ENCODE assay signal across 13 mouse cellular contexts in the genomic region with DNA sequence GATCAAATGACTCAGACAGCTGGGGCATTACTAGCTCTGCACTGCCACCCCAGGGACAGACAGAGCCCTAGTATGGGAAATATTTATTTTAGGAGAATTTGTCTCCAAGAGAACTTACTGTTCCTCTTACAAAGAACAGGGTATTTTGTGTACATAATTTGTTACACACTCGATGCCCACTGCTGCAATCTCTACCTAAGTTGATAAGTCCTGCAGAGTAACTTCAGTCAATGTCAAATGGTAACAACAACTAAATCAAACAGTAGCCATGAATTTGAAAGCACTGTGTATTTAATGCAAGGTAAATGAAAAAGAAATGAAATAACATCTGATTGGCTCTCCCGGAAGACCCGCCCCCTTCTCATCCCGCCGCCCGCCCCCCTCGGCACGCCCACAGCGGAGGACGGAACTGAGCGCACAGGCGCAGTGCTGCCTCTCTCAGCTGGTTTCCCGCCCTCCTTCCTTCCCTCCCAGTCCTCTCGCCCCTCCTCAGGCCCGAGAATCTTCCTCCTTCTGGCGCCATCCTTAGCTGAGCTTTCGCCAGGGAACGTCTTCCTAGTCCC. TPM values are rescaled to one million over a fixed set of nuclear protein-coding genes. Genes with fewer than 3 reads are reported as not detected.
DNase-seq lines count a peak whose midpoint lies in the region; ATAC-seq and TF ChIP-seq lines count a peak whose summit lies in the region.
"Not testable (repeated sequence)": the region's sequence is repeated elsewhere in the genome, so short reads cannot be mapped to it uniquely, and the experiment has no call there.
"Had no signal": no experiment of that assay in that cellular context is flagged by ENCODE, and none has a peak within 500 bp of the region (broad histone marks: within the 10 kb centered on the region; RNA-seq: fewer than 3 reads in every experiment).

No protein-coding gene starts in this region.

- not testable (repeated sequence) for TF ChIP-seq CTCF in hindbrain, postnatal 0 days (IDR thresholded peaks at IDR 0.05; ENCODE audit: low read depth); midbrain, postnatal 0 days (IDR thresholded peaks at IDR 0.05)

- not testable (repeated sequence) for H3K4me2 ChIP-seq in forebrain, embryonic 11.5 days (ENCODE audit: low read depth, low read length, severe bottlenecking); heart, embryonic 14.5 days (ENCODE audit: low read length); hindbrain, postnatal 0 days (ENCODE audit: low read depth, low read length); limb, embryonic 13.5 days (replicated peaks); lung, embryonic 16.5 days (ENCODE audit: low read depth, low read length); midbrain, postnatal 0 days (ENCODE audit: low read depth, low read length, poor library complexity, severe bottlenecking); stomach, embryonic 16.5 days (ENCODE audit: low read depth, low read length)

- H3K4me3 ChIP-seq in forebrain, embryonic 11.5 days (ENCODE audit: low read depth, low read length); heart, embryonic 14.5 days (ENCODE audit: control insufficient read depth in 1 of 2, insufficient read depth in 1 of 2, low read depth in 1 of 2, low read length in 2 of 2); hindbrain, postnatal 0 days (ENCODE audit: low read length); limb, embryonic 13.5 days; lung, embryonic 16.5 days (ENCODE audit: low read length); midbrain, postnatal 0 days (ENCODE audit: low read depth, low read length); stomach, embryonic 16.5 days (replicated peaks; ENCODE audit: low read length): not testable (repeated sequence)

- WGBS in forebrain, embryonic 11.5 days, result 84% methylated on average over 7 of the region's 18 CpGs
- WGBS in heart, embryonic 14.5 days, result 67% methylated on average over 9 of the region's 18 CpGs
- 83% methylated on average over 7 of the region's 18 CpGs for WGBS in hindbrain, postnatal 0 days
- 78% methylated on average over 11 of the region's 18 CpGs for WGBS in limb, embryonic 13.5 days
- WGBS in lung, embryonic 16.5 days, result 100% methylated on average over 1 of the region's 18 CpGs
- 92% methylated on average over 6 of the region's 18 CpGs for WGBS in midbrain, postnatal 0 days
- WGBS in stomach, embryonic 16.5 days, result 84% methylated on average over 10 of the region's 18 CpGs

- not testable (repeated sequence) for H3K9me3 ChIP-seq in forebrain, embryonic 11.5 days (ENCODE audit: control insufficient read depth, low read length); hindbrain, postnatal 0 days (ENCODE audit: low read length); lung, embryonic 16.5 days (ENCODE audit: control insufficient read depth, low read length); stomach, embryonic 16.5 days (replicated peaks; ENCODE audit: control insufficient read depth, low read length)
- H3K9me3 ChIP-seq in heart, embryonic 14.5 days (ENCODE audit: control insufficient read depth, low read length), result peaks cover 12% of the 10 kb centered on the region
- peaks cover 12% of the 10 kb centered on the region for H3K9me3 ChIP-seq in limb, embryonic 13.5 days
- H3K9me3 ChIP-seq in midbrain, postnatal 0 days (ENCODE audit: low read length), result peaks cover 13% of the 10 kb centered on the region; the same call in 1 of the 2 replicates

- H3K27me3 ChIP-seq in forebrain, embryonic 11.5 days (ENCODE audit: control insufficient read depth, insufficient read depth, low read length); heart, embryonic 14.5 days (ENCODE audit: control insufficient read depth, insufficient read depth, low read length); hindbrain, postnatal 0 days (ENCODE audit: insufficient read depth, low read length); limb, embryonic 13.5 days; lung, embryonic 16.5 days (ENCODE audit: control insufficient read depth, insufficient read depth, low read depth, low read length); midbrain, postnatal 0 days (ENCODE audit: insufficient read depth, low read length); stomach, embryonic 16.5 days (ENCODE audit: control insufficient read depth, insufficient read depth, low read length): not testable (repeated sequence)

- not testable (repeated sequence) for H3K9ac ChIP-seq in forebrain, embryonic 11.5 days (ENCODE audit: low read length); heart, embryonic 14.5 days (ENCODE audit: low read length); hindbrain, postnatal 0 days (replicated peaks; ENCODE audit: low read length); limb, embryonic 13.5 days; lung, embryonic 16.5 days (ENCODE audit: low read length); midbrain, postnatal 0 days (replicated peaks; ENCODE audit: low read length, poor library complexity, severe bottlenecking); stomach, embryonic 16.5 days (ENCODE audit: low read length)

- not testable (repeated sequence) for DNase-seq in forebrain, embryonic 11.5 days (ENCODE audit: low spot score); hindbrain, postnatal 0 days (ENCODE audit: low spot score); midbrain, postnatal 0 days (ENCODE audit: low spot score)

- H3K36me3 ChIP-seq in forebrain, embryonic 11.5 days (ENCODE audit: control insufficient read depth, insufficient read depth, low read length); heart, embryonic 14.5 days (ENCODE audit: control insufficient read depth, insufficient read depth, low read length); hindbrain, postnatal 0 days (ENCODE audit: insufficient read depth, low read length); limb, embryonic 13.5 days; lung, embryonic 16.5 days (ENCODE audit: control insufficient read depth, insufficient read depth, low read length); midbrain, postnatal 0 days (ENCODE audit: insufficient read depth, low read length); stomach, embryonic 16.5 days (ENCODE audit: control insufficient read depth, insufficient read depth, low read length): not testable (repeated sequence)

- H3K27ac ChIP-seq in forebrain, embryonic 11.5 days (ENCODE audit: low read depth, low read length); heart, embryonic 14.5 days (replicated peaks in 1 of 2; ENCODE audit: control insufficient read depth in 1 of 2, insufficient read depth in 1 of 2, low read depth in 2 of 2, low read length in 2 of 2); hindbrain, postnatal 0 days; limb, embryonic 13.5 days; lung, embryonic 16.5 days (ENCODE audit: low read length); midbrain, postnatal 0 days (ENCODE audit: low read depth, low read length); stomach, embryonic 16.5 days (ENCODE audit: low read length): not testable (repeated sequence)

- ATAC-seq in forebrain, embryonic 11.5 days (replicated peaks; ENCODE audit: low FRiP score), result peak; percentile 45
- peak; percentile 15; the same call in 1 of the 2 replicates for ATAC-seq in heart, embryonic 14.5 days (ENCODE audit: insufficient number of reproducible peaks, insufficient read depth, low FRiP score, low read depth)
- peak; percentile 50 for ATAC-seq in hindbrain, postnatal 0 days
- peak; percentile 35; the same call in 1 of the 2 replicates for ATAC-seq in limb, embryonic 13.5 days (ENCODE audit: low FRiP score, low read depth)
- peak; percentile 36; the same call in 1 of the 2 replicates for ATAC-seq in lung, embryonic 16.5 days (ENCODE audit: low read depth)
- ATAC-seq in midbrain, postnatal 0 days (ENCODE audit: low FRiP score), result peak; percentile 29; the same call in 1 of the 2 replicates
- ATAC-seq in stomach, embryonic 16.5 days (ENCODE audit: insufficient read depth, low FRiP score), result peak; percentile 30

- H3K4me1 ChIP-seq in forebrain, embryonic 11.5 days (replicated peaks; ENCODE audit: control insufficient read depth, insufficient read depth, low read length); heart, embryonic 14.5 days (ENCODE audit: control insufficient read depth in 2 of 2, insufficient read depth in 2 of 2, low read length in 2 of 2); hindbrain, postnatal 0 days (ENCODE audit: insufficient read depth, low read length); limb, embryonic 13.5 days; lung, embryonic 16.5 days (replicated peaks; ENCODE audit: control insufficient read depth, insufficient read depth, low read length); midbrain, postnatal 0 days (ENCODE audit: insufficient read depth, low read length); stomach, embryonic 16.5 days (ENCODE audit: control insufficient read depth, insufficient read depth, low read length): not testable (repeated sequence)

RNA-seq across cellular contexts. Expression of gene Zfp986, which starts 32.2 kb away (rescaled TPM):
- polyA plus RNA-seq in forebrain, embryonic 11.5 days (2014; fragmentation: Nextera tagmentation; extraction: Ambion mirVana), result not detected in 2 replicates
- not detected in 2 replicates for polyA plus RNA-seq in heart, embryonic 14.5 days (2014; fragmentation: Nextera tagmentation; extraction: Ambion mirVana)
- 0.14 TPM in 1 of 2 replicates, not detected in the other for total RNA-seq in hindbrain, postnatal 0 days (2014; rRNA removed)
- not detected in 2 replicates for polyA plus RNA-seq in hindbrain, postnatal 0 days (2015; fragmentation: Nextera tagmentation; extraction: Ambion mirVana)
- not detected in 2 replicates for polyA plus RNA-seq in limb, embryonic 13.5 days (2015; fragmentation: Nextera tagmentation; extraction: Ambion mirVana)
- polyA plus RNA-seq in lung, embryonic 16.5 days (2015; fragmentation: Nextera tagmentation; extraction: Ambion mirVana), result not detected in 2 replicates
- total RNA-seq in midbrain, postnatal 0 days (2014; rRNA removed), result 0.27 TPM in 1 of 2 replicates, not detected in the other
- polyA plus RNA-seq in midbrain, postnatal 0 days (2015; fragmentation: Nextera tagmentation; extraction: Ambion mirVana), result not detected in 2 replicates
- polyA plus RNA-seq in stomach, embryonic 16.5 days (2015; fragmentation: Nextera tagmentation; extraction: Ambion mirVana), result not detected in 2 replicates
- total RNA-seq: adrenal gland, postnatal 25 days; gastrocnemius, adult 2 months; heart, adult 8-10 months had no signal
- polyA plus RNA-seq: CD4-positive, CD25-positive, alpha-beta regulatory T cell, adult 4 months; forebrain, embryonic 14.5 days; lung, embryonic 14.5 days had no signal
